Mouse (Mus musculus) layer of hippocampus, adult 2 months (tissue): ENCODE data around the gene Fam205a4. TPM values are rescaled to one million over a fixed set of nuclear protein-coding genes. Genes with fewer than 3 reads are reported as not detected.
"Not testable (repeated sequence)": the region's sequence is repeated elsewhere in the genome, so short reads cannot be mapped to it uniquely, and the experiment has no call there.

Experiments
- DNase-seq, 2 experiments: peaks; one replicate each; pipeline ENCODE4 v3.0.0; 2022; ENCODE audit warnings: low spot score in 2 of 2
- H3K27ac ChIP-seq: fragments of 200-600 bp; 2 replicates; pipeline ENCODE4 v1.8.1; 2022
- H3K4me3 ChIP-seq: fragments of 200-600 bp; 2 replicates; pipeline ENCODE4 v1.8.1; 2022; ENCODE audit warnings: mild to moderate bottlenecking
- long read RNA-seq, 2 experiments: library from polyadenylated mRNA; stranded (forward); transcript quantifications; one replicate each; pipeline ENCODE4 v2.0.0; 2021; ENCODE audit warnings: borderline mapping rate in 2 of 2
- total RNA-seq, 2 experiments: library from RNA; stranded (reverse); gene quantifications; 2 replicates each; pipeline ENCODE4 v1.2.3; 2021

Gene Fam205a4
- total RNA-seq = 1 to 10 TPM; 1.5 to 1.9 TPM
- long read RNA-seq, experiment 1, partial matches to known transcripts = 0 of 1 reads
- long read RNA-seq, experiment 1, other reads (novel, unspliced or antisense) = 1 of 1 reads
- long read RNA-seq, experiment 2 = 0 reads

DNA sequence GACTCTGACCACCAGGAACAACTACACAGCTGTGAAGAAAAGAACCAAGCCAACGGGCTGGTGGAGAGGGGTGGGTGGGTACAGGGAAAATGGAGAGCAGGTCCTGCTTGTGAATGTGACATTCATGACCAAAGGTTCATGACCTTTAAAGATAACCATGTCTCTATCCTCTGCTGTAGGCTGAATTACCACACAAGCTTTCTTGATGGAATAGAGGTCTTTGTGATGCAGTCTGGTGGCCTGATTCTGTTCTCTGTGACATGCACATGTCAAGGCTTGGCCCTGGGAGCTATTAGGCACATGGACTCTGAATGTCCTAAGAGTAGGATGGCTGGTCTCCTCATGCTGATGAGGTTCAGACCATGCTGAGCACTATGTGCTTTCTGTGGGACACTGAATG, at the start of gene Fam205a4:
Gene Fam205a4 (plus strand): TSS at position 301 of the 400 bp plus-strand sequence.
- not testable (repeated sequence) for H3K27ac ChIP-seq, H3K4me3 ChIP-seq, DNase-seq

DNA sequence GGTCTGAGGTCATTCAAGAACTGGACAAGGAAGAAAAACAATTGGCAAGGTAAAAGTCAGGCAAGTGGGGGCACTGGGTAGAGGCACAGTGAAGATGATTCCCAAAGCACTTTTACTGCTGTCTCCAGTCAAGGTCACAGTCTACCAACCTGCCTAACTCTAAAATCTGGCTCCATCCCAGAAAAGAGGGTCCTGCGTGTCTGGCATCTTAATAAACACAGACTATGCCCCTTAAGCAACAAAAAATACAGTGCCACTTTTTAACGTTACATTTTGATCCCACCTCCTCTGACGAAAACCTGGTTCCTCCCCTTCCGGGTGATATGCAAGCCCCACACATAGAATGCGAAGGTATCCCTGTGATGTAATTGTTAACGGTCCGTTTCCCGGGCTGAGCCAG, 24.6 kb upstream of the Fam205a4 start, which contains the start of gene Gm20878:
Gene Gm20878 (plus strand): TSS at position 301 of the 400 bp plus-strand sequence.
- H3K27ac ChIP-seq, H3K4me3 ChIP-seq, DNase-seq: not testable (repeated sequence)

Other genes with a start within 250 kb of the Fam205a4 start
- 100 to 1,000 TPM; 136 to 153 TPM for gene Dctn3, start 242.9 kb upstream of the Fam205a4 start, total RNA-seq
- not detected for gene Arid3c, start 234.9 kb upstream of the Fam205a4 start, total RNA-seq
- gene Galt, start 210.8 kb upstream of the Fam205a4 start, total RNA-seq = 10 to 100 TPM; 52.1 to 67.7 TPM
- 10 to 100 TPM; 40.4 to 42.9 TPM for gene Sigmar1, start 209.9 kb upstream of the Fam205a4 start, total RNA-seq
- gene Ccl27a, start 191.8 kb upstream of the Fam205a4 start, total RNA-seq = 100 to 1,000 TPM; 140 to 143 TPM
- not detected for gene Gm21541, start 62.4 kb upstream of the Fam205a4 start, total RNA-seq
- 10 to 100 TPM; 19.2 to 19.4 TPM for gene Gm20878, start 24.5 kb upstream of the Fam205a4 start, total RNA-seq
- gene Gm21093, start 68.7 kb downstream of the Fam205a4 start, total RNA-seq = 1 to 10 TPM; 2.2 to 2.7 TPM
- gene Gm3893, start 125.1 kb downstream of the Fam205a4 start, total RNA-seq = not detected
- gene Gm13304, start 148.8 kb downstream of the Fam205a4 start, total RNA-seq = 10 to 100 TPM in 1 of 2 experiments, 1 to 10 TPM in 1; 1.6 to 16.4 TPM
- gene Gm13306, start 187.4 kb downstream of the Fam205a4 start, total RNA-seq = 10 to 100 TPM; 10.1 to 13.1 TPM
- gene Gm13305, start 202.5 kb downstream of the Fam205a4 start, total RNA-seq = 1 to 10 TPM in 1 of 2 experiments, under 1 TPM in 1; 0.82 to 1.6 TPM